Mouse (Mus musculus): Measurements from ENCODE around the gene Tsfm.
"Not testable (repeated sequence)": the region's sequence is repeated elsewhere in the genome, so short reads cannot be mapped to it uniquely, and the experiment has no call there.

Tsfm gene

DNA sequence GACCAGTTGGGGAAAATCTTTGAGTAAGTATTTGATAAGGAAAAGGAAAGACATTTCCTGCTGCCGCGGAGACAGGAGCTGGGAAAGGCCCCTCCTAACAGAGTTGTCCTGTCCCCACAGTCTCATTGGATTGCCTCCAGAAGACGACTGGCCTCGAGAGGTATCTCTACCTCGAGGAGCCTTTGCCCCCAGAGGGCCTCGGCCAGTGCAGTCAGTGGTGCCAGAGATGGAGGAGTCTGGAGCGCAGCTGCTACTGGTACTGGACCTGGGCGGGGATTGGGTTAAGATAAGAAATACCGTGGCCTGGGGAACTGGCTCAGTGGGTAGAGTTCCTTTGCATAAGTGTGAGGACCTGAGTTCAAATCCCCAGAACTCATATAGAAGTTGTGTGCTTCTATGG lies 35.3 kb upstream of the Tsfm start:
- in situ Hi-C loops (cut with MboI; ENCODE audit: unreplicated experiment in 2 of 2): no loop called here

DNA sequence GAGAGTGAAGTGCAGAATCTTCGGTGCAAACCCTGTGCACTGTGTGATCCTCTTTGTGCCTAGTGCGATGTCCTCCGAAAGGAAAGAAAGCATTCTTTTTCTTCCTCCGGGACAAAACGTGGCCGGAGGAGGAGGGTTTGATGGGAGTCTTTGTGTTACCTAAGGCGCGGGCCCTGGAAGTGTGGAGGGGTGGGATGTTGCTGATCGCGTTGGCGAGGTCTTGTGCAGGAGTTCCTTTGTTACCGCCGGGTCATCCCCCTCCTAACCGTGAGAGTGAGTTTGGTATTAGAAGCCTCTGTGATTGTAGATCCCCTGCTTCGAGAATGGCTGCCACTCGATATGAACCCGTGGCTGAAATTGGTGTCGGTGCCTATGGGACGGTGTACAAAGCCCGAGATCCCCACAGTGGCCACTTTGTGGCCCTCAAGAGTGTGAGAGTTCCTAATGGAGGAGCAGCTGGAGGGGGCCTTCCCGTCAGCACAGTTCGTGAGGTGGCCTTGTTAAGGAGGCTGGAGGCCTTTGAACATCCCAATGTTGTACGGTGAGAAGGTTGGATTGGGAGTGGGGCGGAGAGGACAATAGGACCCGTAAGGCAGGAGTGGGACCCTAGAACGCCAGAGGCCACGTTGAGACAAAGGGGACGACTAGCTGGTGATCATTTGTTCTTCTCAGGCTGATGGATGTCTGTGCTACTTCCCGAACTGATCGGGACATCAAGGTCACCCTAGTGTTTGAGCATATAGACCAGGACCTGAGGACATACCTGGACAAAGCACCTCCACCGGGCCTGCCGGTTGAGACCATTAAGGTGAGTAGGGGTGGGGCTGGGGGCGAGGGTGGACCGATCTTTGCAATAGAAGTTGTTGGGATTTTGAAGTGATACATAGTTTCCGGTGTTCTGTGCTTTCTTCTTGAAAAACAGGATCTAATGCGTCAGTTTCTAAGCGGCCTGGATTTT lies 33.6 kb upstream of the Tsfm start:
- in situ Hi-C loops (cut with MboI; ENCODE audit: unreplicated experiment in 2 of 2): no loop called here

DNA sequence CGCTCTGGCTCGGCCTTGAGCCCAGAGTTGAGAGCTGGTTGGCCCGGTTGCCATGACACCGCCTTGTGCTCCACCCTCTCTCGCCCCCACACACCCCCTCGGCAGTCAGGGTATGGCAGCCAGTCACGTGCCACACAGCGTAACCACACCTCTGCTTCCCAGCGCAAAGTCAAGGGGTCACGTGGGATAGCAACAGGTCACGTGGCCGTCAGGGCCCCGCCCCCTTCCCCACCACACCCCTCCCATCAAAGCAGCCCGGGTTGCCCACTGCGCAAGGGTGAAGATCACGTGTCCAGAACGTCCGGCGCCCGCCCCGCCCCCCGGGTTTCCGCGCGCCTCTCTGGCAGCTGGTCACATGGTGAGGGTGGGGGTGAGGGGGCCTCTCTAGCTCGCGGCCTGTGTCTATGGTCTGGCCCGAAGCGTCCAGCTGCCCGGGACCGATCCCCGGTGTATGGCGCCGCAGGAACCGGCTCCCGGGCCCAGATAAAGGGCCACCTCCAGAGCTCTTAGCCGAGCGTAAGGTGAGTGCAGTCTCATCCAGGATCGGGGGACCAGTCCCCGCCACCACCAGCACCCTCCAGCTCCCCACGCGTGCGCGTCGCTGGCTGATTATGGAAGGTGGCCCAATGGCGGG lies 32.7 kb upstream of the Tsfm start, which contains the start of gene Cdk4:
Gene Cdk4 (plus strand): TSS at position 296 of the 634 bp plus-strand sequence.
- in situ Hi-C loops (cut with MboI; ENCODE audit: unreplicated experiment in 2 of 2): no loop called here

DNA sequence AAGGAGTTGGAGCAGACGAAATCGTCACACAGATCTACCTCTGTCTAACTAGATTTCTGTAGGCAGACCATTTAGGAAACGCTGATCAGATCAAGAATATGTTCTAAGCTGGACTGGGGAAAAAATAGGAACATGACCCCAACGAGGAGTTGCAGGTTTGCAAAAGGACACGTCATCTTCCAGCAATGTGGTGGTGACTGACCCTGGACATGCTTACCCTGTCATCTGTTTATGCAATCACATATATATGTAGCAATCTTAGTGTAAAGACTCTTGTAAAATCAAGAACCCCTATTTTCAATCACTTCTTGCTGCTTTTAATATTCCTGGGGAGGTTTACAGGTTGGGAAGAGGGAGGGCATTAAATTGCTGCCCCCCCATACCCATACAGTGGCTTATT lies 31.9 kb upstream of the Tsfm start:
- in situ Hi-C loops (cut with MboI; ENCODE audit: unreplicated experiment in 2 of 2): no loop called here

DNA sequence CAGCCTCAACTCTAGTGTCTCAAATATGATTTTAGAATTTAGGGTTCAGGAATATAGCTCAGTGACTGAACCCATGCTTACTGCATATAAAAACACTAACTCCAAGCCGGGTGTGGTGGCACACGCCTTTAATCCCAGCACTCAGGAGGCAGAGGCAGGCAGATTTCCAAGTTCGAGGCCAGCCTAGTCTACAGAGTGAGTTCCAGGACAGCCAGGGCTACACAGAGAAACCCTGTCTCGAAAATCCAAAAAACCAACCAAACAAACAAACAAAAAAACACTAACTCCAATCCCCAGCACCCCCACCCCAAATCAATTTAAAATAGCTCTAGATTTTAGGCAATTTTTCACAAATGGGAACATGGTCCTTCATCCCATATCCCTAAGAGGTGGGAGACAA lies 31.5 kb upstream of the Tsfm start:
- in situ Hi-C loops (cut with MboI; ENCODE audit: unreplicated experiment in 2 of 2): not testable (repeated sequence)

DNA sequence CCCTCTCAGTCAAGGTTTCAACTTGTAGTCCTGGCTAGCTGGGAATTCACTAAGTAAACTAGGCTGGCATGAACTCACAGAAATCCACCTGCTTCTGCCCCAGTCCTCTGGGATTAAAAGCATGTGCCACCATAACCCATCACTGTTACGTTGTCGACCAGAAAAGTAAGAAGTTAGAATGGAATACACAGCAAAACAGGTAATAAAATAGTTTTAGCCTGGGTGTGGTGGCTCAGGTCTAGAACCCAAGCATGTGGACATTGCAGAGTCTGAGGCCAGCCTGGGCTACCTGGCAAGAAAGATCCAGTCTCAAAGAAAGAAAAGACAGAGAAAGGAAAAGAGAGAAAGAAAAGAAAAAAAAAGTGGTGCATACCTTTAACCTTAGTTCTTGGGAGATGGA lies 30.9 kb upstream of the Tsfm start:
- in situ Hi-C loops (cut with MboI; ENCODE audit: unreplicated experiment in 2 of 2): no loop called here

DNA sequence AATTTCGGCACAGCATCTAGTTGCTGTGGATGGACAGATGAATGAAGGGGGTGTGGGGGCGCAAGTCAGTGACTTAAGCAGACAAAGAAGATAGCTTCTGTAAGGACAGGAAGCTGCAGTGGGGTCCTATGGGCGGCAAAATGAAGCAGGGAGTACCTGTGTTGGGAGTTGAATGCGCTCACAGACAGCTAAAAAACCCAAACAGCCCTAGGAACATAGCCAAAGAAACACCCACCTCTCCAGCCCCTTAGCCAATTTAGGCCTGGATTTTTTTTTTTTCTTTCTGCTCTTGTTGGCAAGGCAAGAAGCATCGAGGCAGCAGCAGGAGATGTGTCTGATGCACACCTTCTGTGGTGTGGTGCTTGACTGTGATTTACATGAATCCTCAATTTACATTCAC lies 30.4 kb upstream of the Tsfm start:
- in situ Hi-C loops (cut with MboI; ENCODE audit: unreplicated experiment in 2 of 2): no loop called here

DNA sequence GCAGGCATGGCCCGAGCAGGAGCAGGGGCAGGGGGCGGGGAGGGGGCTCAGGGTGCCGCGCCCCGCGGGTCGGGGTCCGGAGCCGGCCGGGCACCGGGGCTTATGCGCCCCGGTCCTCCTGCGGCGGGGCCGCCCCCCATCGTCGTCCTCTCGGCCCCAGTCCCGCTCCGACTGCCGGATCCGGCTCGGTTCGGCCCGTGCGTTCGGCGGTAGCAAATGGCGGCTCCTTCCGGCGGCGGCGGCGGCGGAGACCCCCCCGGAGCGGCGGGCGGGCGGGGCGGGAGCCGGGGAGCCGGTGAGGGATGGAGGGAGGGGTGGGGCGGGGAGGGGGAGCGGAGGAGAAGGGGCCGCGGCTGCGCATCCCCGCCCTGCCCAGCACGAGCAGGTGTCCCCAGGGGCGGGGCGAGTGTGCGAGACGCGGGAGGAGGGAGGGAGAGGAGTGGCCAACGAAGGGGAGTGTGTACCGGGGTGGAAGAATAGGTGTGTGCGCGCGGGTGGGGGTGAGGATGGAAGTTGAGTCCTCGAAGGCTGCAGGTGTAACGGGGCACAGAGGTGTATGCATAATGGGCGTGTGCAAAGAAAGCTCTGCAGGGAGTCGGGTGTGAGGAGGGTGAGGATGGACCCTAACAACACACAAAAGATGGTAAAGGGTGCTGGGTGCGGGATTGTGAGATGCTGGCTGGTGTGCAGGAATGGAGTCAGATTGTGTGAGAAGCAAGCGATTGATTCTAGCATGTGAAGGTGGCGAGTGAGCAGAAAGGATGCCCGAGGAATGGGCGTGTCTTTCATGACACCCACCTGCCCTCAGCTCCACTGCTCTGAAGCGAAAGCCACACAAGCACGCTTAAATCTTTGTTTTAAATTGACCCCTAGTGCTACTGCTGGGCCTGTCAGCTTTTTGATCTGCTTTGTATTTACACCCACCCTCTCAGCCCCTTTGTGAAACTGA lies 29.6 kb upstream of the Tsfm start, which contains the start of gene March9:
Gene March9 (minus strand): TSS at position 217 of the 949 bp plus-strand sequence.
- in situ Hi-C loops (cut with MboI; ENCODE audit: unreplicated experiment in 2 of 2): no loop called here

DNA sequence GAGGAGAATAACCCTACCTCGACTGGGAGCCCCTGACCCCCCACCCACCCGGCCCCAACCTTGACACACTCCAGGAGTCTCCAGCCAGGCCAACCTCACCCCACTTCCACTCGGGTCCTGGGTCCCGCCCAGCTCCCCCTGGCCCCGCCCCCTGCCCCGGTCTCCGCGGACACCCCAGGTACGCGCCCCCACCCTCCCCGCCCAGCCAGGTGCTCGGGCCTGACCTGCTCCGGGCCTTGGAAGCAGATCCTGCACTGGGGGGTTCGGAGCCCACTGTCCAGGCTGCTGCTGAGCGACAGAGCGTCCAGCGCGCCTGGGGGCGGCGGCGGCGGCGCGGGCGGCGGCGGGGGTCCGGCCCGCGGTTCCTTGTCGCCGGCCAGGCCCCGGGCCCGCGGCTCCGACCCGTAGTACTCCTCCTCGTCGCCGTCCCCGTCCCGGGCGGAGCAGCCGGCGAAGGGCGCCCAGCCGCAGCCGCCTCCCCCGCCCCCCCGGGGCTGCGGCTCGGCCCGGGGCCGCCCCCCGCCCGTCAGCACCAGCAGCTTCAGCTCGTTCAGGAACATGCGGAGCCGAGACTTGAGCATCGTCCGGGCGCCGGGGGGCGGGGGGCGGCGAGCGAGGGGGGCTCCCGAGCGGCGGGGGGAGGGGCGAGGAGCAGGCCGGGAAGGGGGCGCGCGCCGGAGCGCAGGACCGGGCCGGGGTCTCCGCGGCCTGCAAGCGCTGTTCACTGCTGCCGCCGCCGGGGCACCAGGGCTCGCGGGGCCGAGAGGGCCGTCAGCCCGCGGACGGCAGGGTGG lies 28.7 kb upstream of the Tsfm start:
- in situ Hi-C loops (cut with MboI; ENCODE audit: unreplicated experiment in 2 of 2): no loop called here

DNA sequence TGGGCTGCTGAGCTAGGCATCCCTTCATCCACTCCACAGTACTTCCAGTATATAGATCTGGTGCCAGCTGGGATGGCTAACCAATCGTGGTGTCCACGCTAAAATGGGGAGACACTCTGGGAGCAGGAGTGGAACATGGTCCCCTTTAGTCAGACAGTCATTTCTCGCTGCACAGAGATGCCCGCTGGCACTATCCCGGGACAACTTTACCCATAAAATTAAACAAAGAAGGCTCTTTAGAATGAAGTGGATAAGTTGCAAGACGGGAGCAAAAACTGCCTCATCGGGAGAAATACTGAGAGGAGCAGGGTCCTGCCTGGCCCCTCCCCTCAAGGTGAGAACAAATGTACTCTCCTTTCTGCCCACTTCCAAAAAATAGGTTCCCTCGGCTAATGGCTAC lies 28.1 kb upstream of the Tsfm start:
- in situ Hi-C loops (cut with MboI; ENCODE audit: unreplicated experiment in 2 of 2): no loop called here

DNA sequence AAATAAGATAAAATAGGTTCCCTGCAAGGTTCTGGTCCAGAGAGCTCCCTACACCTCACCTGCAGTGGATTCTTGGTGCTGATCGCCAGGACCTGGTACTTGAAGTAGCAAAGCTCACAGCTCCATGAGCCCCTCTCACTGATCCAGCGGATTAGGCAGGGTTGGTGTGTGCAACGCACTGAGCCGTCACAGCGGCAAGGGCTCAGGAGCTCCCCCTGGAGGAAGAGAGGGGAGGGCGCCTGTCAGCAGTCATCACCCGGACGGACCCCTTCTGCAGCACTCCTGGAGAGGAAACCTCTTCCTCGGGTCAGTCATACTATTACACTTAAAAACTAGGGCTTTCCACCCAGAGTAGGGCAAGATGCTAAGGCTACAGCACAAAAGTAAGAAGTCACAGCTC lies 27.5 kb upstream of the Tsfm start:
- in situ Hi-C loops (cut with MboI; ENCODE audit: unreplicated experiment in 2 of 2): no loop called here

DNA sequence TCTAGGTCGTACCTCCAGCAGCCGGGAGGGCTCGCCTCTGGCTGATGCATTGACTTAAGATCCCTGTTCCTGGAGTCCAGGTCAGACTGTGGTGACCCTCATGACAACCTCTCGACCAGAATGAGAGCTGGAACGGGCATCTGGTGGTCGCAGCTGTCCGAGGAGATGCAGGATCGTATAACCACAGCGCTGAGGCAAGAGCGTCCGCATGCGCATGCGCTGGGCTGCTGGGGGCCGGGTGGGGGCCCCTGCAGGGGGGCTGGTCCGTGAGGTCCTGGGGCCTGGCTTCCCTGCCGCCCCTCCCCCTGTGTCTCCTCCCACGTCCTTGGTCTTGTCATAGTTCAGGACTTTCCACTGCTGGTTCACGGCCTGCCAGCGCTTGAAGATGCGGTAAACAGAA lies 25.9 kb upstream of the Tsfm start:
- in situ Hi-C loops (cut with MboI; ENCODE audit: unreplicated experiment in 2 of 2): no loop called here

DNA sequence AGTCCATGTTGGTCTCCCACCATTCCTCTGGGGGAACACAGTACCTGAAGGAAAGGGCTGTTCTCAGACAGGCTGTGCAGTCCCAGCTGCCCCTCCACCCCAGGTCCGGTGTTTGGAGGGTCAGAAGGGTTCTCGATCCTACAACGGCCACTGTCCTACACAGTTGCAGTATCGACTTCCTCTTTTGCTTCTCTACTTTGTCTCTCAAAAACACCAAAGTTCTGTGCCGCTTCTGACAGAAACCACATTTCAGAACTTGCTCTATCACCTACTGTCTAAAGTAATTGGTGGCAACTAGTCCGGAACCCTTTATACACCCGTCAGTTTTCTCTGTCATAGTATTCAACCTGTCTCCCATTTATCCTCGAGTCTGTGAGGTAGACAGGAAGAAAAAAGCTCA lies 24.8 kb upstream of the Tsfm start:
- in situ Hi-C loops (cut with MboI; ENCODE audit: unreplicated experiment in 2 of 2): no loop called here

DNA sequence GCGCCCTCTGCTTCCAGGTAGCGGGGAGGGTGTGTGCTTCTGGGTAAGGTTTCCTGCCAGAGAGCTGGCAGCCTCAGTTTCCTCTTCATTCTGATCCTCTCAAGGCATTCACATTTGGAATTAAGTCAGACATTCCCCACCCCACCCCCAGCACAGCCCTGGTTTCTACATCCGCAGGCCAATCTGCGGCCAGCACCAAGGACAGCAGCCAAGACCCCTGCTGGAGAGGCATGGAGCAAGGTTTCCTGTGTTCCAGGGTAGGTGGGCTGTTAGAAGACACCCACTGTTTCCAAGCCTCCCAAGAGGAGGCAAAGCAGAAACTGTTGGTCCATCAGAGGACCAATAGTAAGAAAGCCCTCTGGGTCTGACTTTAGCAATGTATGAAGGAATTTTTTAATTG lies 24.0 kb upstream of the Tsfm start:
- in situ Hi-C loops (cut with MboI; ENCODE audit: unreplicated experiment in 2 of 2): no loop called here

DNA sequence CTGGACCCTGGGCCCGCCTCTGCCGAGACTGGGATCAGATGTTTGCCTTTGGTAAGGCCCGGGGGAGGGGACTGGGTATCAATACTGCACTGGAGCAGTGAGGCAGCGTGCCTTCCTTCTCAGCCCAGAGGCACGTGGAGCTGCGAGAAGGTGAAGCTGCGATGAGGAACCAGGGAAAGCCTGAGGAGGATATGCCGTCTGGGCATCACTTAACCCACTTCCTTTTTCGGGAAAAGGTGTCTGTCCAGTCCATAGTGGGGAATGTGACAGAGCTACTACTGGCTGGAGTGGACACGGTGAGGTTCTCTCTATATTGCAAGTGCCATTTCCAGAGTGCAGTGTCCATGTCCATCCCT lies 19.5 kb upstream of the Tsfm start:
- in situ Hi-C loops (cut with MboI; ENCODE audit: unreplicated experiment in 2 of 2): no loop called here

DNA sequence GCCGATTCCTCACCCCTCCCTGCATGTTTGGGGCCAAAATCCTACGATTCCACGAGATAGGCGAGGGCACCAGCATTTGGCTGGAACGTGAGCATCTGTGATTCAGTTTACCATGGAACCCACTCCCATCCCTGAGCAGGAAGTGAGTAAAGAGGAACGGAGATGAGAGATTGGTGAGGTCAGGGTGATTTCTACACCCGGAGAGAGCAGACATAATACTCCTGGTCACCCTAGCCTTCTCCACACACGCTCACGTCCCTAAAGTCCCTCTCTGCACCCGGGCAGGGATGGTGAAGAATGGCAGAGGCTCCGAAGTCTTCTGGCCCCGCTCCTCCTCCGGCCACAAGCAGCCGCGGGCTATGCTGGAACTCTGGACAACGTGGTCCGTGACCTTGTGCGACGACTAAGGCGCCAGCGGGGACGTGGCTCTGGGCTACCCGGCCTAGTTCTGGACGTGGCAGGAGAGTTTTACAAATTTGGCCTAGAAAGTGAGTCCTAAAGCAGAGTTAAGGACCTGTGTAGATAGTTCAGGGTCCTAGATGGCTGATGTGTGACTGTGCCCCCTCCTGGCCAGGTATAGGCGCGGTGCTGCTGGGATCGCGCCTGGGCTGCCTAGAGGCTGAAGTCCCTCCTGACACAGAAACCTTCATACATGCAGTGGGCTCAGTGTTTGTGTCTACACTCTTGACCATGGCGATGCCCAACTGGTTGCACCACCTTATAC lies 18.9 kb upstream of the Tsfm start:
- in situ Hi-C loops (cut with MboI; ENCODE audit: unreplicated experiment in 2 of 2): no loop called here

DNA sequence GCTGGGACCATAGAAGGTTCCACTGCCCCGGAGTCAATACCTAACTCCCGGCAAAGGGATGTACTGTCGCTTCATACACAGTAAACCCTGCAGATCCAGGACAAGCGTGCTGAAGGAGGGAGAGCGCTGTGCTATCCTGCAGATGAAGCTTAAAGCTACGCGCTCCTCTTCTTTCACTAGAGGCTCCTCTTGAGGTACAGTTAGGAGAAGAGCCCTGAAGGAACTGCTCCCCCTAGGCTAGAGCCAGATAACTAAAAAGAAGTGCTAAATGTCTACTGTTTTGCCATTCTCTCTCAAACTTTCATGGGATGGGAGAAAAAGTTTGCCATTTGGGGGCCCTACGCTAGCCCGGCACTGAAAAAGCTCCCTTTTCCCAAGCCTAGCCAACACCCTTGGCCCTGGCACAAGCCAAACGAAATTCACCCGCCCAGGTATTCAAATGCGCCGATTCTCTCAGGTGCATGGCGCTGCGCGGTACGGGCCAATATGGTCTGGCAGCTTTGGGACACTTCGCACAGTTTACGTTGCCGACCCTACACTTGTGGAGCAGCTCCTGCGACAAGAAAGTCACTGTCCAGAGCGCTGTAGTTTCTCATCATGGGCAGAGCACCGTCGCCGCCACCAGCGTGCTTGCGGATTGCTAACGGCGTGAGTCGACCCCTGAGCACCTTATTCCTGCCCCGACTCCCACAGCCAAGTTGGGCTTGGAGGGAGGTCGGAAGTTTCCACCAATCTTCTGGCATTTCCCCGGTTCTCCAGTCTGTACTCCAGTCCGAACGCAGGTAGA lies 18.2 kb upstream of the Tsfm start:
- in situ Hi-C loops (cut with MboI; ENCODE audit: unreplicated experiment in 2 of 2): no loop called here

DNA sequence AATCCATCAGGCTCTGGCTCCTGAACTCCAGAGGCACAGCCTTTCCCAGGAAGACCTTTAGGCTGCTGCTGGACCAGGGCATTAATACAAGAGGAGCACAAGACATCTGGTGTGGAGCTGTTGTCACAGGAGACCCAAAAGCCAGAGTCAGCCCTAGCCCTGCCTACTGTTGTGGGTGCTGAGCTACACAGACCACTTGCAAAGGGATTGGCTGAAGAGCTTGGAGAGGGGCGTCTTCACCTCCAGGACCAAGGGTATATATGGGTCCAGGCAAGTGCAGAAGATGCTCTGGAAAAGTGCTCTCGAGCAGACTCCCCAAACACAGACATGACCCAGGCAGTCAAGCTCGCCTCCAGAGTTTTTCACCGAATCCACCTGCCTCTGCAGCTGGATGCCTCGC lies 17.3 kb upstream of the Tsfm start, which contains the start of gene Cyp27b1:
Gene Cyp27b1 (plus strand): TSS at position 297 of the 400 bp plus-strand sequence.
- in situ Hi-C loops (cut with MboI; ENCODE audit: unreplicated experiment in 2 of 2): no loop called here

DNA sequence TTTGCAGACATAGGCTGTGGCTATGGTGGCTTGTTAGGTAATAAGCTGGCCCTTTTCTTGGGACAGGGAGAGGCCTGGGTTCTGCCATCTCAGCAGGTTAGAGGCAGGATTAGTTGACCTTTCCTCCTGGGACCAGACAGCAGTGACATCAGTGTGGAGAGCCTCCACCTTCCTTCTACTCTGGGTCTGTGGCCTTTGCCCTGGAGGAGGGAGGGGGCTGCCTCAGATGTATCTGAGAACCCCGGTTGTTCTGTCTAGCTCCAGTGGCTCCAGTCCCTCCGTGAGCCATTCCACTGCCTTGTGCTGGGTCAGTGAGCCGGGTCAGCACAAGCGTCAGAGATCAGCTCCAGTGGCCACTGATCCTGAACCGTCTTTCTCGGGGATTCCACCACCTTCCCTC lies 12.5 kb upstream of the Tsfm start:
- in situ Hi-C loops (cut with MboI; ENCODE audit: unreplicated experiment in 2 of 2): no loop called here
